ENCODE assay signal across 8 mouse cellular contexts in the genomic region with DNA sequence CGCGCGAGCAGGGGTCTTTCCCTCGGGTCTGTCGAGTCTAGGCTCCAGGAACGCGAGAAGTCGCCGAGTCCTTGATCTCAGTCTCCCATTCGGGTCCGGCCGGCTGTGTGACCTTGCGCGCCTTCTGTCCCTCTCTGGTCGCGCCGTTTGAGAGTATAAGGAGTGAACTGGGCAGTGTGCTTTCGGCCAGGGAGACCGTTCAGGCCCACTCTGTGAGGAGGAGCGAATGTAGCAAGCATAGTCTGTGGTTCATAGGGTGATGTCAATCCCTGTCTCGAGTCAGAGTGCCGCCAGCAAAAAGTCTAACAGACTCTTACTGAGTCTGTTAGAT. TPM values are rescaled to one million over a fixed set of nuclear protein-coding genes. Genes with fewer than 3 reads are reported as not detected.
DNase-seq lines count a peak whose midpoint lies in the region; ATAC-seq lines count a peak whose summit lies in the region.

No protein-coding gene starts in this region.

- peak; percentile 7; the same call in 1 of the 2 replicates for ATAC-seq in lung, embryonic 15.5 days (ENCODE audit: borderline replicate concordance, extremely low read depth, low FRiP score, low TSS enrichment)
- ATAC-seq in erythroblast, adult 5-6 weeks (replicated peaks; ENCODE audit: low FRiP score, poor library complexity, severe bottlenecking) = peak; percentile 40
- ATAC-seq in limb, embryonic 11.5 days (ENCODE audit: insufficient number of reproducible peaks, low FRiP score, low TSS enrichment, low read depth) = 0 out of 2 replicates have a peak, but pooled peaks have one; percentile 23
- ATAC-seq in neural tube, embryonic 15.5 days (ENCODE audit: low FRiP score) = peak; percentile 25
- ATAC-seq in cerebellum, adult (ENCODE audit: insufficient number of reproducible peaks, low FRiP score, low TSS enrichment) = no peak

- under 1% methylated on average over 22 of the region's 22 CpGs for WGBS in lung, embryonic 15.5 days
- under 1% methylated on average over 22 of the region's 22 CpGs for WGBS in limb, embryonic 11.5 days
- WGBS in neural tube, embryonic 15.5 days = under 1% methylated on average over 22 of the region's 22 CpGs

- H3K4me3 ChIP-seq in lung, embryonic 15.5 days = peak overlapping the region; percentile 94
- peak overlapping the region; percentile 90 for H3K4me3 ChIP-seq in limb, embryonic 11.5 days (ENCODE audit: low read depth, low read length)
- H3K4me3 ChIP-seq in neural tube, embryonic 15.5 days (replicated peaks) = peak overlapping the region; percentile 77

- no peaks in the 10 kb centered on the region for H3K9me3 ChIP-seq in lung, embryonic 15.5 days
- H3K9me3 ChIP-seq in limb, embryonic 11.5 days (ENCODE audit: control insufficient read depth, low read length) = no peaks in the 10 kb centered on the region
- no peaks in the 10 kb centered on the region for H3K9me3 ChIP-seq in neural tube, embryonic 15.5 days (replicated peaks)

- H3K9ac ChIP-seq in lung, embryonic 15.5 days = peak overlapping the region; percentile 86
- peak overlapping the region; percentile 93 for H3K9ac ChIP-seq in limb, embryonic 11.5 days (ENCODE audit: low read length)
- H3K9ac ChIP-seq in neural tube, embryonic 15.5 days (replicated peaks) = peak overlapping the region; percentile 76

- peak overlapping the region; percentile 90 for H3K27ac ChIP-seq in lung, embryonic 15.5 days
- peak overlapping the region; percentile 74; the same call in 1 of the 2 replicates for H3K27ac ChIP-seq in limb, embryonic 11.5 days (replicated peaks; ENCODE audit: low read depth, low read length)
- H3K27ac ChIP-seq in neural tube, embryonic 15.5 days (replicated peaks) = peak overlapping the region; percentile 92

- DNase-seq in lung, postnatal 14 days = no peak
- DNase-seq in limb, embryonic 11.5 days (ENCODE audit: low spot score) = no peak
- no peak for DNase-seq in layer of hippocampus, postnatal 36 days
- DNase-seq in ovary, postnatal 10 days (ENCODE audit: low spot score) = no peak

- H3K4me2 ChIP-seq in lung, embryonic 15.5 days = peak overlapping the region; percentile 73
- peak overlapping the region; percentile 55 for H3K4me2 ChIP-seq in limb, embryonic 11.5 days (ENCODE audit: low read depth, severe bottlenecking)
- H3K4me2 ChIP-seq in neural tube, embryonic 15.5 days = peak overlapping the region; percentile 69

- no peaks in the 10 kb centered on the region for H3K27me3 ChIP-seq in lung, embryonic 15.5 days
- H3K27me3 ChIP-seq in limb, embryonic 11.5 days (ENCODE audit: control insufficient read depth, insufficient read depth, low read length) = no peaks in the 10 kb centered on the region
- no peaks in the 10 kb centered on the region for H3K27me3 ChIP-seq in neural tube, embryonic 15.5 days (replicated peaks)

- 0 out of 2 replicates have a peak, but pooled peaks cover 5% of the 10 kb centered on the region for H3K36me3 ChIP-seq in lung, embryonic 15.5 days
- peaks cover 3% of the 10 kb centered on the region; the same call in 1 of the 2 replicates for H3K36me3 ChIP-seq in limb, embryonic 11.5 days (ENCODE audit: control insufficient read depth, insufficient read depth, low read length)
- peaks cover 7% of the 10 kb centered on the region for H3K36me3 ChIP-seq in neural tube, embryonic 15.5 days

- H3K4me1 ChIP-seq in lung, embryonic 15.5 days = peaks cover 27% of the 10 kb centered on the region
- peaks cover 3% of the 10 kb centered on the region; the same call in 1 of the 2 replicates for H3K4me1 ChIP-seq in limb, embryonic 11.5 days (ENCODE audit: control insufficient read depth, insufficient read depth, low read length)
- H3K4me1 ChIP-seq in neural tube, embryonic 15.5 days = peaks cover 41% of the 10 kb centered on the region

RNA-seq across cellular contexts. Expression of gene Mrps5, which starts 0.5 kb away (rescaled TPM):
- 123 and 128 TPM in 2 replicates for polyA plus RNA-seq in lung, embryonic 15.5 days (2015; fragmentation: Nextera tagmentation; extraction: Ambion mirVana)
- total RNA-seq in erythroblast, adult 5-6 weeks (2015; ENCODE audit: low replicate concordance) = 5.4 and 8.8 TPM in 2 replicates
- total RNA-seq in erythroblast, adult 5-6 weeks (2017; ENCODE audit: low replicate concordance) = 24.6 and 24.7 TPM in 2 replicates
- 161 and 164 TPM in 2 replicates for polyA plus RNA-seq in limb, embryonic 11.5 days (2014; fragmentation: Nextera tagmentation; extraction: Ambion mirVana)
- 141 and 147 TPM in 2 replicates for polyA plus RNA-seq in neural tube, embryonic 15.5 days (2015; fragmentation: Nextera tagmentation; extraction: Ambion mirVana)
- 10 to 100 TPM; 89.1 to 99.2 TPM for total RNA-seq in layer of hippocampus, postnatal 36 days (2021)

RNA-seq across cellular contexts. Expression of gene Zfp661, which starts 0.6 kb away (rescaled TPM):
- polyA plus RNA-seq in lung, embryonic 15.5 days (2015; fragmentation: Nextera tagmentation; extraction: Ambion mirVana) = 4.4 TPM in 2 replicates
- 0.42 TPM in 1 of 2 replicates, not detected in the other for total RNA-seq in erythroblast, adult 5-6 weeks (2015; ENCODE audit: low replicate concordance)
- total RNA-seq in erythroblast, adult 5-6 weeks (2017; ENCODE audit: low replicate concordance) = 0.17 and 0.28 TPM in 2 replicates
- polyA plus RNA-seq in limb, embryonic 11.5 days (2014; fragmentation: Nextera tagmentation; extraction: Ambion mirVana) = 5.5 and 7.2 TPM in 2 replicates
- 6.3 and 6.5 TPM in 2 replicates for polyA plus RNA-seq in neural tube, embryonic 15.5 days (2015; fragmentation: Nextera tagmentation; extraction: Ambion mirVana)
- 1 to 10 TPM; 7.4 to 8.8 TPM for total RNA-seq in layer of hippocampus, postnatal 36 days (2021)

RNA-seq across cellular contexts. Expression of gene Prom2, which starts 46.2 kb away (rescaled TPM):
- 2.2 and 2.7 TPM in 2 replicates for polyA plus RNA-seq in lung, embryonic 15.5 days (2015; fragmentation: Nextera tagmentation; extraction: Ambion mirVana)
- total RNA-seq in erythroblast, adult 5-6 weeks (2015; ENCODE audit: low replicate concordance) = not detected in 2 replicates
- not detected in 2 replicates for total RNA-seq in erythroblast, adult 5-6 weeks (2017; ENCODE audit: low replicate concordance)
- 1.5 and 1.6 TPM in 2 replicates for polyA plus RNA-seq in limb, embryonic 11.5 days (2014; fragmentation: Nextera tagmentation; extraction: Ambion mirVana)
- 0.06 and 0.50 TPM in 2 replicates for polyA plus RNA-seq in neural tube, embryonic 15.5 days (2015; fragmentation: Nextera tagmentation; extraction: Ambion mirVana)
- total RNA-seq in layer of hippocampus, postnatal 36 days (2021) = under 1 TPM; 0.07 to 0.08 TPM
